In the genomic region with DNA sequence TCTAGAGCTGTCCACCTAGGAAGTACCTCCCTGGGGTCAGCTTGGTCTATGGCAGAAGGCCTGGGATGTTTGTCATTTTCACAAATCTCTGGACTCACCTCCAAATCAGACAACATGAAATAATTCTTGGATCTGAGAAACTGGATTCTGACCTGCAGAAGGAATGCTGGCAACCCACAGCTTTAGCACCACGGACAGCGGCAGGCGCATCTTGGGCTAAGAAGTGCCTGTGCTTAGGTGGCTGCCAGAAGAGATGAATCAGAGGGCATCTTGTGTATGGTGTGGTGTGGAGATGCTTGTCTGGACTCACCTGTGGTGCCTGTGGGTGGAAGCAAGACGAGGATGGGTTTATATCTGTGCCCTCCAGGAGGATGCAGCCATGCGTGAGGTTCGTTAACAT, we compare ENCODE assay signal across 8 mouse cellular contexts. TPM values are rescaled to one million over a fixed set of nuclear protein-coding genes. Genes with fewer than 3 reads are reported as not detected.
DNase-seq lines count a peak whose midpoint lies in the region; ATAC-seq lines count a peak whose summit lies in the region.

No protein-coding gene starts in this region.

- no peak for ATAC-seq in limb, embryonic 11.5 days (ENCODE audit: insufficient number of reproducible peaks, low FRiP score, low TSS enrichment, low read depth)
- ATAC-seq in forebrain, embryonic 15.5 days (replicated peaks), result no peak

- H3K9ac ChIP-seq in limb, embryonic 11.5 days (ENCODE audit: low read length), result no peak overlapping the region
- H3K9ac ChIP-seq in forebrain, embryonic 15.5 days (replicated peaks), result no peak overlapping the region

- WGBS in limb, embryonic 11.5 days, result 42% methylated on average over 6 of the region's 6 CpGs
- WGBS in forebrain, embryonic 15.5 days, result 45% methylated on average over 6 of the region's 6 CpGs

- H3K9me3 ChIP-seq in limb, embryonic 11.5 days (ENCODE audit: control insufficient read depth, low read length), result no peaks in the 10 kb centered on the region
- no peaks in the 10 kb centered on the region for H3K9me3 ChIP-seq in forebrain, embryonic 15.5 days

- intact Hi-C loops in gastrocnemius, postnatal 36 days (cut with DNase I), result no loop called here

- H3K27ac ChIP-seq in limb, embryonic 11.5 days (replicated peaks; ENCODE audit: low read depth, low read length), result no peak overlapping the region
- H3K27ac ChIP-seq in forebrain, embryonic 15.5 days (replicated peaks), result no peak overlapping the region

- no peak overlapping the region for H3K4me2 ChIP-seq in limb, embryonic 11.5 days (ENCODE audit: low read depth, severe bottlenecking)
- no peak overlapping the region for H3K4me2 ChIP-seq in forebrain, embryonic 15.5 days (replicated peaks)

- DNase-seq in gastrocnemius, postnatal 10 days, result peak; percentile 49
- DNase-seq in gastrocnemius, postnatal 36 days, result no peak
- peak; percentile 79 for DNase-seq in 3T3-L1 (ENCODE audit: low read depth, low spot score)
- DNase-seq in c-Kit-positive CD71-positive TER-119-negative erythroid progenitor cells, embryonic 14.5 days (ENCODE audit: low read depth), result peak; percentile 14
- DNase-seq in limb, embryonic 11.5 days (ENCODE audit: low spot score), result peak; percentile 86
- no peak for DNase-seq in right cerebral cortex, postnatal 4 days
- no peak for DNase-seq in cerebellum, adult 11-12 months

- no peaks in the 10 kb centered on the region for H3K27me3 ChIP-seq in limb, embryonic 11.5 days (ENCODE audit: control insufficient read depth, insufficient read depth, low read length)
- H3K27me3 ChIP-seq in forebrain, embryonic 15.5 days, result peaks cover 13% of the 10 kb centered on the region; the same call in 1 of the 2 replicates

- no peak overlapping the region for H3K4me3 ChIP-seq in limb, embryonic 11.5 days (ENCODE audit: low read depth, low read length)
- no peak overlapping the region for H3K4me3 ChIP-seq in forebrain, embryonic 15.5 days

- H3K4me1 ChIP-seq in limb, embryonic 11.5 days (ENCODE audit: control insufficient read depth, insufficient read depth, low read length), result no peaks in the 10 kb centered on the region
- H3K4me1 ChIP-seq in forebrain, embryonic 15.5 days, result no peaks in the 10 kb centered on the region

- no peaks in the 10 kb centered on the region for H3K36me3 ChIP-seq in limb, embryonic 11.5 days (ENCODE audit: control insufficient read depth, insufficient read depth, low read length)
- no peaks in the 10 kb centered on the region for H3K36me3 ChIP-seq in forebrain, embryonic 15.5 days

RNA-seq across cellular contexts. Expression of gene C1ql2, which starts 8.5 kb away (rescaled TPM):
- not detected for total RNA-seq in gastrocnemius, postnatal 10 days (2021)
- total RNA-seq in gastrocnemius, postnatal 36 days (2021), result not detected
- not detected in 2 replicates for polyA plus RNA-seq in limb, embryonic 11.5 days (2014; fragmentation: Nextera tagmentation; extraction: Ambion mirVana)
- polyA plus RNA-seq in forebrain, embryonic 15.5 days (2015; fragmentation: Nextera tagmentation; extraction: Ambion mirVana), result 1.2 and 1.3 TPM in 2 replicates

RNA-seq across cellular contexts. Expression of gene Steap3, which starts 59.3 kb away (rescaled TPM):
- total RNA-seq in gastrocnemius, postnatal 10 days (2021), result 10 to 100 TPM; 41.2 to 41.4 TPM
- total RNA-seq in gastrocnemius, postnatal 36 days (2021), result 10 to 100 TPM; 17.8 to 19.2 TPM
- polyA plus RNA-seq in limb, embryonic 11.5 days (2014; fragmentation: Nextera tagmentation; extraction: Ambion mirVana), result 2.9 and 4.1 TPM in 2 replicates
- 2.2 TPM in 2 replicates for polyA plus RNA-seq in forebrain, embryonic 15.5 days (2015; fragmentation: Nextera tagmentation; extraction: Ambion mirVana)

Comparison
In these comparisons a context has a peak if more than half of its experiments do, and no peak if none do; other contexts are left out.
1. DNase-seq: peak in gastrocnemius, postnatal 10 days (single experiment), 3T3-L1 (single experiment), c-Kit-positive CD71-positive TER-119-negative erythroid progenitor cells, embryonic 14.5 days (single experiment) and limb, embryonic 11.5 days (single experiment); none in gastrocnemius, postnatal 36 days (0 of 2), right cerebral cortex, postnatal 4 days (single experiment) and cerebellum, adult 11-12 months (single experiment).